Mouse (Mus musculus) stomach, embryonic 15.5 days (tissue): ENCODE measurements at regions not wholly inside any gene's neighbourhood (a gene's known extent, or its start where the extent isn't known, plus 50 kb on each side); places are given as distances from the start of the nearest gene placed in this dataset.

Experiments used
- ATAC-seq: fragments of 200-750 bp; cut with Nextera tagmentation; 2 replicates; pipeline ENCODE4 v1.8.0; 2017; ENCODE audit warnings: low read depth, moderate number of reproducible peaks, moderate TSS enrichment; ENCODE audit not compliant: insufficient read depth, low FRiP score
- H3K27ac ChIP-seq: fragments of 300-500 bp; sonication (generic); 2 replicates; pipeline ENCODE4 v1.5.1; 2015; ENCODE audit warnings: mild to moderate bottlenecking, inconsistent platforms
- H3K27me3 ChIP-seq: fragments of 300-500 bp; sonication (generic); replicated peaks from 2 replicates; pipeline ENCODE4 v1.6.1; 2015; ENCODE audit warnings: inconsistent platforms
- H3K36me3 ChIP-seq: fragments of 300-500 bp; sonication (generic); 2 replicates; pipeline ENCODE4 v1.6.1; 2015; ENCODE audit warnings: inconsistent platforms
- H3K4me1 ChIP-seq: fragments of 300-500 bp; sonication (generic); 2 replicates; pipeline ENCODE4 v1.6.1; 2015; ENCODE audit warnings: inconsistent platforms
- H3K4me2 ChIP-seq: fragments of 300-500 bp; sonication (generic); 2 replicates; pipeline ENCODE4 v1.6.1; 2015; ENCODE audit warnings: mild to moderate bottlenecking, inconsistent platforms
- H3K4me3 ChIP-seq: fragments of 300-500 bp; sonication (generic); replicated peaks from 2 replicates; pipeline ENCODE4 v1.5.1; 2015; ENCODE audit warnings: inconsistent platforms
- H3K9ac ChIP-seq: fragments of 300-500 bp; sonication (generic); 2 replicates; pipeline ENCODE4 v1.6.1; 2015; ENCODE audit warnings: inconsistent platforms
- H3K9me3 ChIP-seq: fragments of 300-500 bp; sonication (generic); 2 replicates; pipeline ENCODE4 v1.6.1; 2016; ENCODE audit warnings: inconsistent platforms
- WGBS: fragments of 180-500 bp; shearing (Covaris S2); methylation state at CpG from one replicate; pipeline ENCODE4 v1.1.7; 2015; 5-methylcytosine and 5-hydroxymethylcytosine counted together

GRCm38 (mm10) chr5:149961178-149961577, 57.3 kb upstream of the Rxfp2 start:
- 78% methylated on average over 11 of the region's 11 CpGs for WGBS
- no peak overlapping the region for H3K4me2 ChIP-seq
- H3K9ac ChIP-seq: no peak overlapping the region
- H3K36me3 ChIP-seq: no peaks in the 10 kb centered on the region
- ATAC-seq: no peak
- H3K4me1 ChIP-seq: no peaks in the 10 kb centered on the region
- H3K9me3 ChIP-seq: no peaks in the 10 kb centered on the region
- H3K4me3 ChIP-seq: no peak overlapping the region
- no peak overlapping the region for H3K27ac ChIP-seq
- H3K27me3 ChIP-seq: no peaks in the 10 kb centered on the region

GRCm38 (mm10) chr5:149964748-149965147, 53.7 kb upstream of the Rxfp2 start:
- Histone ChIP-seq H3K36me3 (no peaks in the 10 kb centered on the region), H3K4me1 (no peaks in the 10 kb centered on the region), H3K9ac (no peak overlapping the region), H3K27ac (no peak overlapping the region), H3K4me2 (no peak overlapping the region), H3K27me3 (no peaks in the 10 kb centered on the region), H3K9me3 (no peaks in the 10 kb centered on the region), H3K4me3 (no peak overlapping the region)
- ATAC-seq: no peak
- WGBS: 33% methylated on average over 13 of the region's 13 CpGs
